Mouse (Mus musculus): Measurements from ENCODE around the gene Nup107.

The Nup107 gene

DNA sequence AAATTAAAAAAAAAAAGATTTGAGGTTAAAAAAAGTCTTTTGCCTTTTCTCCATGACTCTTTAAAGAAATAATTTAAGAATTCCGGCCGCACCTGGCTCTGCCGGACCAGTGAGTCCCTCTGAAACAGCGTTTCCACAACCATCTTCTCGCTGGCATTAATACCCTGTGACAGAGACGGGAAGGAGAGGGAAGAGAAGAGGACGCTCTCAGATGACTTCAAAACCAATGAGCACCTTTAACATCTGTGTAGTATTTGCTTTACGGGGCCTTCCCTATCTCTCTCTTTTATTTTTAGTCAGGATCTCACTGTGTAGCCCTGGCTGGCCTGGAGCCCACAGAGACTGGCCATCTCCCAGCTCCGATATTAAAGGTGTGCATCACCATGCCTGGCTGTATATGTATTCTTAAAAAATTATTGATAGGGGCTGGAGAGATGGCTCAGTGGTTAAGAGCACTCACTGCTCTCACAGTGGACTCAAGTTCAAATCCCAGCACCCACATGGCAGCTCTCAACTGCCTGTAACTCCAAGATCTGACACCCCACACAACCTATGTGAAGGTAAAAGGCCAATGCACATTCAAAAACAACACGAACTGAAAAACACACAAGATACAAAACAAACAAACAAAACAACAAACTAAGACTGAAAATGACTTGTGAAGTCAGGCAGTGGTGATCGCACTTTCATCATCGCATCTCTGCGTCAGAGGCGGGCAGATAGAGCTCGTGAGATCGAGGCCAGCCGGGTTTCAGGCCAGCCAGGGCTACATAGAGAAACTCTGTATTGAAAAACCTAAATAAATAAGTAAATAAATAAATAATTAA is 14.8 kb downstream of the Nup107 start:
- no peak for DNase-seq (ENCODE audit: low read depth, low spot score)

GRCm38 (mm10) chr10:117777103-117777470 is 15.4 kb downstream of the Nup107 start:
- no peak for DNase-seq (ENCODE audit: low read depth, low spot score)

DNA sequence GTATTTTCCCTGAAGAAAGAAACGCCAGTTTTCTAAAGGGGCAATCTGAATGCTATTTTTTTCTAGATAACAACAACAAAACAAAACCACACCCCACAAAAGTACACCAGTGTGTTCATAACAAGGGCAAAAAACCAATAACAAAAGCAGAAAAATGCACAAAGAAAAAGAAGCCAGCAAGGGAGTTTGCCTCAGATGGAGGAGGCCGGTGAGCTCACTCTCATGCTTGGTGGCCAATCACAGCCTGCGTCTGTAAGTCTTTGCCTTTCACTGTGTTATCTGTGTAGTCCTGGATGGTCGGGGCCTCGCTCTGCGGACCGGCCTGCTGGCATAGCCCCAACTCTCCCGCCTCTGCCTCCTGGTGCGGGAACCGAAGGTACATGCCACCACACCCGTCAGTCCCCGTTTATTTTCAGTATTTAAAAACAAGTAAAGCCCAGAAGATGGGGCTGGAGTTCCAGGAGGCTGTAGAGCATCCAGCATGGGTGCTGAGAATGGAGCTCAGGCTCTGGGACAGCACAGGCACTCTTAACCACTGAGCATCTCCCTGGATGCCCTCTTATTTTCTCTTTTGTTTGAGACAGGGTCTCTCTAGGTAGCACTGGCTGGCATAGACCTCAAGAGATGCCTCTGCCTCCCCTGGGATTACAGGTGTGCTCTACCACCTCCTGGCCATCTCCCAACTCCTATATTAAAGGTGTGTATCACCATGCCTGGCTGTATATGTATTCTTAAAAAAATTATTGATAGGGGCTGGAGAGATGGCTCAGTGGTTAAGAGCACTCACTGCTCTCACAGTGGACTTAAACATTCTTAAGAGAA is 16.0 kb downstream of the Nup107 start:
- no peak for DNase-seq (ENCODE audit: low read depth, low spot score)

DNA sequence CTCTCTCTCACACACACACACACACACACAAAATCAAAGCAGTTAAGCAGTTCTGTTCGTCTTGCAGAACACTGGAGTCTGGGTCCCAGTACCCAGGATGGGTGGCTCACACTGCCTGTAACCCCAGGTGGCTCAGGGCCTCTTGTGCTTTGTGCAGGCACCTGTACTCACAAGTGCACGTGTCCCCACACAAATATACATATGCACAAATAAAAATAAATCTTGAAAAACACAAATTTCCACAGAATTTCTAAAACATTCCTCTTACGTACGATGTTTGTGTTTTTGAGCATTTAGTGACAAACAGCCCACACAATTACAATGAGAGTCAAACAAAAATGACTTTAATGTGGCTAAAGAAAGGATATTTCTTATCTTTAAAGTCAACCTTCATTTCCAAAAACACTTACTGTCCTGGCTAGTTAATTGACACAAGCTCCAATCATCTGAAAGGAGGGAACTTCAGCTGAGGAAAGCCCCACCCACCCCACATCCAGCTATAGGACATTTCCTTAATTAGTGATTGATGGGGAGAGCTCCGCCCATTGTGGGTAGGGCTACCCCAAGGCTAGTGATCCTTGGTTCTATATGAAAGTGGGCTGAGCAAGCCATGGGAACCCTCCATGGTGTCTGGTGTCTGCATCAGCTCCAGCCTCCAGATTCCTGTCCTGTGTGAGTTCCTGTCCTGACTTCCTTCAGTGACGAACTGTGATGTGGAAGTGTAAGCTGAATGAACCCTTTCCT is 16.9 kb downstream of the Nup107 start:
- no peak for DNase-seq (ENCODE audit: low read depth, low spot score)

DNA sequence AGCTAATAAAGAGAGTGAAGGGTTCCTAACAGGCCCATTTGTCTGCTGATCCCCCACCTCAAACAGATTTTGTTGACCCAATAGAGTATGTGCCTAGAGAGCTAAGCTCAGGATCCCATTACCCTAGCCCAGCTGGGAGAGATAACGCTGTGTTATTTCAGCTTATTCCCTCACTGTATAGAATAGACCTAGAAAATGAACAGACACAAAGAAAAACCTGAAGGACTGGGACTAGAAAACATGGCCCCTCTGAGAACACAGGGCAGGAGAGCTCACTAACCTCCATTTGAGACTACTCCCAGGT is 17.7 kb downstream of the Nup107 start:
- no peak for DNase-seq (ENCODE audit: low read depth, low spot score)

DNA sequence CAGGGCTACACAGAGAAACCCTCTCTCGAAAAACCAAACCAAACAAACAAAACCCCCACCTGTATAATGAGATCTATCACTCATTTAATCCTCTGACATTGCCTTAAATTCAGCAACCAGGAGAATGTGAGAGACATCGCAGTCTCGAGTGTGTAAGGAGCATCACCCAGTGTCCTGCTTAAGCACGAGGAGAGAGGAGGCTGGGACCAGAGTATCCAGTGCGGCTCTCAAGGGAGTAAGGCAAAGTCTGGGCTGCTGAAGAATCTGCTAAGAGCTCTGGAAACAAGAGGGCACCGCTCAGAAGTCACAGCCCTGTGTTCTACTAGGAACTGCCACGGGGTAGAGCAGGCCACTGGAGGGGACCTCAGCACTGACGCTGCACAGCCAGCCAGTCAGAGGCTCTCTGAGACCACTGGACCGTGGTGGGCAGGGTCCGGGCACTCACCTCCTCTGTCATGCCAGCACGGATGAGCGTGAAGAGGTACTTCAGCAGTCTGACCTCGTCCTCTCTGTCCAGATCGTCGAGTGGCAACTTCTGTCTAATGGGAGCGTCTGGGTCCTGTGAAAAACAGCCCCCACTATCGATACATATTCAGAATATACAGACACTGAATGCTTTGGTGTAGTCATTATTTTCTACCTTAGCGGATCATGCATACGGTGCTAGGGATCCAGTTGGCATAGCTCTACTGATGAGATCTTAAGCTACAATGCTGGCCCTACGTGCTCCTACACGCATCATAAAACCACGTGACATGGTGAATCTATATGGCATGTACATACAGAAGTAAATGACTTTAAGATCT is 18.3 kb downstream of the Nup107 start:
- no peak for DNase-seq (ENCODE audit: low read depth, low spot score)

- DNase-seq (ENCODE audit: low read depth, low spot score): no peak
Measured at GRCm38 (mm10) chr10:117773106-117773720, 19.3 kb downstream of the Nup107 start.

DNA sequence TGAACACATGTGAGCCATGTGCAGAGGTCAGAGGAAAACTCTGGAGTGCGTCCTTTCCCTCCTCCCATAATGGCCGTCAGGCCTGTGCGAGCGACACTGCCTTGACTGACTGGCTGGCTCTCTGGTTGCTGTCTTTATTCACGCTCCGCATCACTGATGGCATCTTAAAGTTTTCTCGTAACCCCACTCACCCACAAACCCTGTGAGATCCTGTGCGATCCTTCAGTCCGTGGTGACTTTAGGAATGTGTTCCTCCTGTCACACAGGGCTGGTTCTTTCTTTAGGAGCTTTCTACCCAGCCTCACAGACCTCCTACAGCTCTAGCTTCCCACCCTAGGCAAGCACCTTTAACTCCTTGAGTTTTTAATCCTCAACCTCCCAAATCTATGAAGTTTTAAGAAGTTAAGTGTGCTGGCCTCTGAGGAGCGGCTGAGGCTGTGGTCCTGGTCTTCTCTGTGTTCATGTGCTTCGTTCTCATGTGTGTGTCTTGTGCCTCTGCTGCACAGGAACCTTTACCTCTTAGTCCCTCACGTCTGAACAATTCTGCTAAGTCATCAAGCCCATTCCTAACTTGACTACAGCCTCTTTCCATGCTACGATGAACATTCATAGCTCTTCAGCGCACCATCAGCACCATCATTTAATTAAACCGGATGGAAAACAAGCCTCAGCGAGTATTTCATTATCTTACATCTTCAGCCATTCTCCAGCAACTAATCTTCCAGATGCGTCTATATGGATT is 20.0 kb downstream of the Nup107 start:
- DNase-seq (ENCODE audit: low read depth, low spot score): no peak

DNA sequence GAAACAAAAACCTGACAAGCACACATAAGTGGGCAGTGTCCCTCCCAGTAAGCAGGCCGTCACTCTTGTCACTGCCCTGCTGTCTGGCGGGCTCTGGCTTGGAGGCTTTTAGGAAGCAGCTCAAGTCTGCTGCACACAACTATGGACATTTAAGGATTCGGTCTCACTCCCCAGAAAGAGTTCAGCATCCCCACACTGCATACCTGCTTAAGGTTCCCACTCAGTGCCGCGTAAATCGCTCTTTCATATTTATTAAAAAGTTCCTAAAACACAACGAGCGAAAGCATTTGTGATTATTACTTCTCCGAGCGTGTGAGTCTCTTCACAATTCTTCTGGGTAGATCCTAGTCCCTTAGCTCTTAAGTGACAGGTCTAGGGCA is 21.4 kb downstream of the Nup107 start:
- DNase-seq (ENCODE audit: low read depth, low spot score): no peak

GRCm38 (mm10) chr10:117770286-117771130 is 22.0 kb downstream of the Nup107 start:
- DNase-seq (ENCODE audit: low read depth, low spot score): no peak

GRCm38 (mm10) chr10:117769541-117770285 is 22.8 kb downstream of the Nup107 start:
- DNase-seq (ENCODE audit: low read depth, low spot score): no peak

DNA sequence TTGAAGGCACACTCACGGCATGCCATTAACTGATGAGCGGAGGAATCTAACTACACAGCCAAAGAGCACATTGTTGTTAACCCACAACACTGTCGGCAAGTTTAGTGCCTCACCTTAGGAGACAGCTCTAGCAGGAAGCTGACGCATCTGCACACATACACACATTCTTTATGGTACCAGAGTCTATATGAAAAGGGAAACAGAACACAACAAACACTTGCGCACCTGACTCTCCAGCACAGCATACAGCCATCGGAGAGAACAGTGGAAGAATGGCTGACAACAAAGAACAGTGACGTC is 24.4 kb downstream of the Nup107 start:
- no peak for DNase-seq (ENCODE audit: low read depth, low spot score)

GRCm38 (mm10) chr10:117767286-117768140 is 25.0 kb downstream of the Nup107 start:
- DNase-seq (ENCODE audit: low read depth, low spot score): no peak

DNA sequence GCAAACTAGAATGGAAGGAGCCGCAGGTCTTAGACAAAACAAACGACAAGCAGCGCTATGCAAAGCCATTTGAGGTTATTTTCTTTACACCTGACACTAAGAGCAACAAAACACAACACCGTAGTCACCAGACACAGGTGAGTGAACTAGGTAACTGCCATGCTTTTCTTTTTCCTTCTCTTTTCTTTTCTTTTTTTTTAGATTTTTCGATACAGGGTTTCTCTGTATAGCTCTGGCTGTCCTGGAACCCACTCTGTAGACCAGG is 25.7 kb downstream of the Nup107 start:
- no peak for DNase-seq (ENCODE audit: low read depth, low spot score)

GRCm38 (mm10) chr10:117766111-117766895 is 26.2 kb downstream of the Nup107 start:
- DNase-seq (ENCODE audit: low read depth, low spot score): no peak

DNA sequence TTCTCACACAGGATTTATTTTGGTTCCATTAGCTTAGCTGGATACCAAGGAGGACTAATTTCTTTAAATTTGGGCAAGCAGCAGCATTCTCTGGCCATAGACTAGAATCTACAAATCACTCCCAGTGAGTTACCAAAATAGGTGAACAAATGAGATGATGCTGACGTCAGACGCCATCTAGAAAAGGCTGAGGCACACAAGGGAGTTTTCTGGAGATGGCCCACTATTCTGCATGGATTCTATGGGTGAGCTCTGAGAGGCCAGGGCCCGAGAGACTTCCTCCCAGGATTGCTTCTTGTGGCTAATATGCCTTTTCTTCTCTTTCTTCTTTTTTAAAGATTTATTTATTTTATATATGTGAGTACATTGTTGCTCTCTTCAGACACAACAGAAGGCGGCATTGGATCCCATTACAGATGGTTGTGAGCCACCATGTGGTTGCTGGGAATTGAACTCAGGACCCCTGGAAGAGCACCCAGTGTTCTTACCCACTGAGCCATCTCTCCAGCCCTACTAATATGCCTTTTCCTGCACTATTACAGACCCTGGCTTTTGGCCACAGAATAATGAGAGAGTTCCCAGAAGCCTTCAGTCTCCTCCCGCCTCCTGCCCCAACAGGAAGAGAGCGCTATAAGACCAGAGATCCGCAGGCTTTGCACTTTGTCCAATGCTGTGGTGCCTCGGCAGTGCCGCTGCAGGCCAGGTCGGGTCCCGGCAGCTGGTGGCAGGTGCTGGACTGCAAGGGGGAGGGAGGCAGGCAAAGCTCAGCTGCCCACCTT is 27.2 kb downstream of the Nup107 start:
- DNase-seq (ENCODE audit: low read depth, low spot score): no peak

GRCm38 (mm10) chr10:117764598-117764997 is 27.9 kb downstream of the Nup107 start:
- no peak for DNase-seq (ENCODE audit: low read depth, low spot score)

Data from skeletal muscle tissue, adult 2 months (tissue).